Mouse (Mus musculus): ENCODE data around the gene Ltb4r2. TPM values are rescaled to one million over a fixed set of nuclear protein-coding genes. Genes with fewer than 3 reads are reported as not detected.

Ltb4r2 gene
- total RNA-seq, 2 experiments from 2014 or later, result 0.07 to 0.14 TPM

- no peak for DNase-seq
Measured at GRCm38 (mm10) chr14:55737086-55737687, 24.0 kb upstream of the Ltb4r2 start.

GRCm38 (mm10) chr14:55743711-55744110 lies 17.5 kb upstream of the Ltb4r2 start:
- peak; percentile 87 for DNase-seq

DNA sequence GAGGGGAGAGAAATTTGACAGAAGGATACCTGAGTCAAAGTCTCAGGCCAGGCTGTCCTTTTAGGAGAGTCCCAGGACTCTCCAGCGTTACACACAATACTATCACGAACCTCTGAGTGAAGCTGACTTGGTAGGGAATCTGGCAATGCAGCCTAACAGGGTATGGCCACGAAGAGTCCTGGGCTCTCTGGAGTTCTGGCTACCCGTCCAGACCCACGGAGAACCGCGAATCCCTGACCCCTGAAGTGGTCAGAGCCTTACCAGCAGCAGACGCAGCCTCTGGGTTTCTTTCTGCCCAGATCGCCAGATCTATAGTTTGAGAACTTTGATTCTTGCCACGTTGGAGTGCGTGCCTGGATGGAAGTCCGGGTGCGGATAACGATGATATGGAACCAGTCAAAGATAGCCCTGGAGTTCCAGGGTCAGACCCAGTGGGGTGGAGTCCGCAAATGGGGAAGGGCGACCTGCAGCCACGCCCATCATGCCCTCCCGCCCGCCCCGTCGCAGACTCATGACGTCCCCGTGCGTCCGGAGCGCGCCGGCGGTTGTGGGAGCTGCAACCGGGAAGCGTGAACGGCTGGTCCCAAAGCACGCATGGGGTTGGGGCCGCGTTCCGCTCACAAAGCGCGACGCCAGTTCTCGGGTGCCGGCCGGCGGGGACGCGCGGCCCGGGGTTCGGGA lies 15.9 kb upstream of the Ltb4r2 start, which contains the start of the genes Dhrs1 and Nop9:
TSS of gene Dhrs1 (minus strand) at position 511 of the 681 bp plus-strand sequence.
TSS of gene Nop9 (plus strand) at position 514 of the 681 bp plus-strand sequence.
- DNase-seq, result peak; percentile 89

- DNase-seq, result no peak
Measured at GRCm38 (mm10) chr14:55745861-55746237, 15.4 kb upstream of the Ltb4r2 start.

GRCm38 (mm10) chr14:55747051-55747847 lies 14.0 kb upstream of the Ltb4r2 start:
- DNase-seq, result no peak

- no peak for DNase-seq
Measured at GRCm38 (mm10) chr14:55757566-55757965, 3.7 kb upstream of the Ltb4r2 start.

- no peak for DNase-seq
Measured at GRCm38 (mm10) chr14:55758363-55758784, 2.9 kb upstream of the Ltb4r2 start, which contains the start of gene Cideb. Gene Cideb, minus strand, starts transcription at chr14:55758458.

- peak; percentile 85 for DNase-seq
Measured at GRCm38 (mm10) chr14:55760156-55760555, 1.1 kb upstream of the Ltb4r2 start.

DNA sequence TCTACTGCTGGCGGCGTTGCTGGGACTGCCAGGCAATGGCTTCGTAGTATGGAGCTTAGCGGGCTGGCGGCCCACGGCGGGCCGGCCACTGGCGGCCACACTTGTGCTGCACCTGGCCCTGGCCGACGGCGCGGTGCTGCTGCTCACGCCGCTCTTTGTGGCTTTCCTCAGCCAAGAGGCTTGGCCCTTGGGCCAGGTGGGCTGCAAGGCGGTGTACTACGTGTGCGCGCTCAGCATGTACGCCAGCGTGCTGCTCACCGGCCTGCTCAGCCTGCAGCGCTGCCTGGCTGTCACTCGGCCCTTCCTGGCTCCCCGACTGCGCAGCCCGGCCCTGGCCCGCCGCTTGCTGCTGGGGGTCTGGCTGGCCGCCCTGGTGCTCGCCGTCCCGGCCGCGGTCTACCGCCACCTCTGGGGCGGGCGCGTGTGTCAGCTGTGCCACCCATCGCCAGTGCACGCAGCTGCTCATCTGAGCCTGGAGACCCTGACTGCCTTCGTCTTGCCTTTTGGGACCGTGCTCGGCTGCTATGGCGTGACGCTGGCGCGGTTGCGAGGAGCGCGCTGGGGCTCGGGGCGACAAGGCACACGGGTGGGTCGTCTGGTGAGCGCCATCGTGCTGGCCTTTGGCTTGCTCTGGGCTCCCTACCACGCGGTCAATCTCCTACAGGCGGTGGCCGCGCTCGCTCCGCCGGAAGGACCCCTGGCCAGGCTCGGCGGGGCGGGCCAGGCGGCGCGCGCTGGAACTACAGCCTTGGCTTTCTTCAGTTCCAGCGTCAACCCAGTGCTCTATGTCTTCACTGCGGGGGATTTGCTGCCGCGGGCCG lies 983 bp downstream of the Ltb4r2 start:
- DNase-seq, result peak; percentile 68

DNA sequence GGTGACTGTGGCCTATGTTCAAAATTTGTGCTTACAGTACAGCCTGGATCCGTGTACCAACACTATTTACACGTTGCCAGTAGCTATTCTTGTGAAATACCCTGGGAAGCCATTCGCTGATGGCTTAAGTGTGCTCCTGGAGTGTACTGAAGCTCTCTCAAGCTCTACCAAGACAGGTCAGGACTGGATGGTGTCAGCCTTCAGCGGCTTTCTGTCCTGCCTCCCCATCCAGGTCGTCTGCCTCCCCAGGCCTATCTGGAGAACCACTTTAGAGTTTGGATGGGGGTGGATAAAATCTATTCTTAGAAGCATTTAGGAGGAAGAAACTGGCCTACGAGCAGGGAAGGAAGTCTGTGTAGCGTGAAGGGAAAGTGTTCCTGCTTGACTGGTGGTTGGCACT lies 1.9 kb downstream of the Ltb4r2 start:
- DNase-seq, result no peak

DNA sequence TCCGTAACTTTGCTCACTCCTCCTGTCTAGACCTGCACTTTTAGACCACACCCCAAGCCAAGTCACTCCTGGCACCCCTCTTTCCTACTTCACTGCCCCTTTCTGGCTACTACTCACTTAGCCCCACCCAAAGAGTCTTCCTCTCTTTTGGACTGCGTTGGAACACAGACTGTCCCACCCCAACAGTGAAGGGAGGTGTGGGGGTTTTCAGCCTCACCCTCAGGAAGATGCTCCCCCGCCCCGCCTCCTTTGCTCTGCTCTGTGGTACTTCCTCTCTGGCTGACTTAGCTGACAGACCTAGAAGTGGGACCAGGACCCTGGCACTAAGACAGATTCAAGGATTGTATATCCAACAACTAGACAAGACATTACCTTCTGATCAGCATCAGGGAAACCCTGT lies 4.5 kb downstream of the Ltb4r2 start, which contains the start of gene Ltb4r1:
TSS of gene Ltb4r1 (plus strand) at position 267 of the 400 bp plus-strand sequence.
- DNase-seq, result no peak

DNA sequence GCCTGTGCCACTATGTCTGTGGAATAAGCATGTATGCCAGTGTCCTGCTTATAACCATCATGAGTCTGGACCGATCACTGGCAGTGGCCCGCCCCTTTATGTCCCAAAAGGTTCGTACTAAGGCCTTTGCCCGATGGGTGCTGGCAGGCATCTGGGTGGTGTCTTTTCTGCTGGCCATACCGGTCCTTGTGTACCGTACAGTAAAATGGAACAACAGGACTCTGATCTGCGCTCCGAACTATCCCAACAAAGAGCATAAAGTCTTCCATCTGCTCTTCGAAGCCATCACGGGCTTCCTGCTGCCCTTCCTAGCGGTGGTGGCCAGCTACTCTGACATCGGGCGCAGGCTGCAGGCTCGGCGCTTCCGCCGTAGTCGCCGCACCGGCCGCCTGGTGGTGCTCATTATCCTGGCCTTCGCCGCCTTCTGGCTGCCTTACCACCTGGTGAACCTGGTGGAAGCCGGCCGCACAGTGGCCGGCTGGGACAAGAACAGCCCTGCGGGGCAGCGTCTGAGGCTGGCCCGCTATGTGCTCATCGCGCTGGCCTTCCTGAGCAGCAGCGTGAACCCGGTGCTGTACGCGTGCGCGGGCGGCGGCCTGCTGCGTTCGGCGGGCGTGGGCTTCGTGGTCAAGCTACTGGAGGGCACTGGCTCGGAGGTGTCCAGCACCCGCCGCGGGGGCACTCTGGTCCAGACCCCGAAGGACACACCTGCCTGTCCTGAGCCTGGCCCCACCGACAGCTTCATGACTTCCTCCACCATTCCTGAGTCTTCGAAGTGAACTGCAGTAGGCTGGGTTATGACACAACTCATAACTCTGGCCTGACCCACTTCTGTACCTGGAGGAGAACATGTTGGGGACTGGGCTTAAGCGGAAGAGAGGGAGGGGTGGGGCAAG lies 6.5 kb downstream of the Ltb4r2 start:
- peak; percentile 62 for DNase-seq

GRCm38 (mm10) chr14:55768555-55768954 lies 7.3 kb downstream of the Ltb4r2 start:
- DNase-seq, result no peak

DNA sequence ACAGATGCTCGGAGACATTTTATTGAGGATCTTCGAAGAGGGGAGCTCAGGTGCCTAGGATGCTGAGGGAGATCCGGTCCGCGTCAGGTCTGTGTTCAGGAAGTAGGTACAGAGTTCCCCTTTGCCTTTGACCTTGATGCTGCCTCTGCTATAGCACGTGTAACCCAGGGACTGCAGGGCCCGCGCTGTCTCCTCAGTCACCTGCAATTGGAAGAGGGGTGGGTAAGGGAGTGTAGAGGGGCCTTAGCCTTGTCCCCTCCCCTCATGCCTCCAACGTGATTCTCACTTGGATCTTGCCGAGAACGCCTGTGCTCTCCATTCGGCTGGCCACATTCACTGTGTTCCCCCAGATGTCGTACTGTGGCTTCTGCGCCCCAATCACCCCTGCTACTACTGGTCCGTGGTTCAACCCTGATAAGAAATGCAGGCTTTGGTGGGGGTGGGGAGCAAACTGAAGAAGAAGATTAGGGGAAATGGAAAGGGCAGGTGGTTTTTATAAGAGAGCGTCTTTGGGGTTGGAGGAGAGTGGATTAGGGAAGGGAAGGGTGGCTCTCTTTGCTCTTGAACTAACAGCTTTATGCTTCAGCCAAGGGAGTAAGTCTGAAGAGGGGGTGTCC lies 8.0 kb downstream of the Ltb4r2 start:
- no peak for DNase-seq

DNA sequence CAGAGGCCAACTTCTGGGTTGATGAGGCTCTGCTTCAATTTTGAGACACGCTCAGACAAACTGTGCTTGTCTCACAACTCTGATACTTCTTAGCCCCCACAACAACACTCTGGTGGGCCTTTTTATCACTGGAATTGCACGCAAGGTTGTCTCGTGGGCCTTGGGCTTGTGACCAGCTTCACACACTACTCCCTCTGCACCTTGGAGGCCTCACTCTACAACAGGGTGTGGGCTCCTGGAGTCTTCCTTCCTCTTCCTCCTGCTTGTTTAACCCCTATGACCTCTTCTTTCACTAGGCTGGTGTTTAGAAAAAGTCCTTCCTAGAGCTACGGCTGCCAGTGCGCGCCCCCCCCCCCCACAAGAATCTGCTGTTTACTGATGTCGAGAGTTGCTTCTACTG lies 15.5 kb downstream of the Ltb4r2 start:
- no peak for DNase-seq

DNA sequence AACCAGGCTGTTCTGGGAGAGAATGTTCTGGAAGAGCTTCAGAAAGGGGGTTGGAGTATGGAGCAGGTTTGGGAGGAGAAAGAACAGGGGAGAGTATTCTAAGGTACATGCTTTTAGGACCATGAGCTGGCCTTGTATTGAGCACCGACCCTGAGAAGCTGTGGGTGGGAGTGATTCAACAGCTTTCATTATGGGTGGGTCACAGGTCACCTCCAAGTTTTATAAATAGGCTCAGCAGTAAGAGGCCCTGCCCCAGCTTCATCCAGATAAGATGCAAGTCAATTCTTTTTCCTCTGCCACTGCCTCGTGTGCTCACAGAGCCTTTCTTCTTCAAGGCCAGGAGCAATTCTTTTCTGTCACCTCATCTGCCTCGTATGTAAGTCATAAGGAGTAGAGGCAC lies 15.9 kb downstream of the Ltb4r2 start:
- DNase-seq, result no peak

DNA sequence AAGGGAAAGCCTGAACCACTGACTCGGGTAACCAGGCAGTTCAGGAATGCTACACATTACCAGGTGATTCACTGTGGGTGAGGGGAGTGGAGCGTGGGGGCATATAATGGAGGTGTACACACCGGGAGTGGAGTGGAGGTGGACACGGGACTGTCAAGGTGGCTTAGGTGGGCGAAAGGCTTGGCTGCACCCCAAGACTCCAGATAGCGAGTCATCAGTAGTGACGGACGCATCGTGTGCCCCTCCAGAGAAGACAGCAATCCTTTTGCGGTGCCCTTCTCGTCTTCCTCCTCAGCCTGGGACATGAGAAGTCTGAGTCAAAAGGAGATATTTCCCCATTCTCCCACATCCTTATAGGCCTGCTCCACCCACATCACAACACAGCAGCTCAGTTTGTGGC lies 16.6 kb downstream of the Ltb4r2 start:
- no peak for DNase-seq

GRCm38 (mm10) chr14:55778686-55779085 lies 17.5 kb downstream of the Ltb4r2 start:
- no peak for DNase-seq

GRCm38 (mm10) chr14:55779656-55780055 lies 18.4 kb downstream of the Ltb4r2 start:
- DNase-seq, result peak; percentile 3

DNA sequence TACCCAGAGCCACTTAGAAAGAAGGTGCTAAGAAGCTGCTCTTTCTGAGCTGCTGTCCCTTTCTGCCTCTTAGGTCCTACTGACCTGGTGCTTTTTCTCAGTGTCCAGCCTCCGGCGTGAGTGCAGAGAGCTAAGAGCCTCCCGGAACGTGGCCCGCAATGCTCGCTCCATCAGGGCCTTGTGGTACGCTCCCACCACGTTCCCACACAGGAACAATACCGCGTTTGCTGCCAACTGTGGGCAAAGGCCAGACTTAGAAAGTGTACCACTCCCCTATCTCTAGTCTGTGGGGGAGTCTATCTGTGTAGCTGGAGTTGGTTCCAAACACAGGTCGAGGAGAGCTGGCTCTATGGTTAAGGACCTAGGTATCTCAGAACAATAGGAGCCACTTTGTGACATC lies 19.5 kb downstream of the Ltb4r2 start:
- peak; percentile 5 for DNase-seq

Data from gastrocnemius, postnatal 10 days (tissue).